Mouse (Mus musculus) myocyte (in vitro differentiated cells): ENCODE data around the gene Sephs2. TPM values are rescaled to one million over a fixed set of nuclear protein-coding genes. Genes with fewer than 3 reads are reported as not detected.

ENCODE experiments used
- H3K27me3 ChIP-seq: one replicate; pipeline ENCODE4 v1.6.1; 2011; ENCODE audit not compliant: control insufficient read depth, insufficient read depth, insufficient read length
- H3K36me3 ChIP-seq: one replicate; pipeline ENCODE4 v1.6.1; 2011; ENCODE audit not compliant: control insufficient read depth, insufficient read depth
- H3K4me2 ChIP-seq: one replicate; pipeline ENCODE4 v1.6.1; 2011; ENCODE audit warnings: low read depth, control low read depth
- H3K4me3 ChIP-seq: one replicate; pipeline ENCODE4 v1.5.1; 2011; ENCODE audit warnings: mild to moderate bottlenecking, control low read depth, moderate library complexity
- H3K79me2 ChIP-seq: one replicate; pipeline ENCODE4 v1.6.1; 2011; ENCODE audit not compliant: control insufficient read depth, insufficient read depth
- H3ac ChIP-seq: one replicate; pipeline ENCODE4 v1.6.1; 2011; ENCODE audit not compliant: control insufficient read depth, insufficient read length
- CEBPB ChIP-seq: IDR thresholded peaks from 2 replicates; pipeline ENCODE4 v1.6.1; 2011; ENCODE audit warnings: mild to moderate bottlenecking, moderate library complexity; ENCODE audit not compliant: poor library complexity, insufficient read depth, severe bottlenecking
- E2F4 ChIP-seq: IDR thresholded peaks from one replicate; pipeline ENCODE4 v1.6.1; 2011; ENCODE audit warnings: mild to moderate bottlenecking, control low read depth, moderate library complexity; ENCODE audit not compliant: insufficient read depth
- MAX ChIP-seq: IDR thresholded peaks from one replicate; pipeline ENCODE4 v1.6.1; 2011; ENCODE audit warnings: low read depth, mild to moderate bottlenecking, control low read depth
- MYOD1 ChIP-seq, 3 experiments: IDR thresholded peaks; one replicate each; pipeline ENCODE4 v1.6.1; 2011; ENCODE audit warnings: control low read depth in 2 of 3, low read depth in 2 of 3, mild to moderate bottlenecking in 2 of 3, moderate library complexity in 1 of 3; ENCODE audit not compliant: insufficient read length in 2 of 3, control insufficient read depth in 1 of 3
- MYOG ChIP-seq, 3 experiments: IDR thresholded peaks; one replicate each; pipeline ENCODE4 v1.6.1; 2011; ENCODE audit warnings: control low read depth in 2 of 3, low read depth in 2 of 3, mild to moderate bottlenecking in 2 of 3; ENCODE audit not compliant: insufficient read length in 2 of 3, control insufficient read depth in 1 of 3, insufficient read depth in 1 of 3
- POLR2A ChIP-seq: IDR thresholded peaks from one replicate; pipeline ENCODE4 v1.6.1; 2011; ENCODE audit warnings: low read depth, mild to moderate bottlenecking, control low read depth, moderate library complexity; ENCODE audit not compliant: insufficient read length
- POLR2AphosphoS2 ChIP-seq: IDR thresholded peaks from one replicate; pipeline ENCODE4 v1.6.1; 2011; ENCODE audit warnings: low read depth, control low read depth; ENCODE audit not compliant: insufficient read length
- REST ChIP-seq: IDR thresholded peaks from one replicate; pipeline ENCODE4 v1.6.1; 2011; ENCODE audit warnings: mild to moderate bottlenecking, control low read depth, moderate library complexity; ENCODE audit not compliant: insufficient read depth, insufficient read length
- SRF ChIP-seq: IDR thresholded peaks from one replicate; pipeline ENCODE4 v1.6.1; 2011; ENCODE audit warnings: low read depth; ENCODE audit not compliant: control insufficient read depth, insufficient read length
- TCF12 ChIP-seq: IDR thresholded peaks from one replicate; pipeline ENCODE4 v1.6.1; 2011; ENCODE audit warnings: mild to moderate bottlenecking, control low read depth; ENCODE audit not compliant: poor library complexity, insufficient read depth, severe bottlenecking
- TCF3 ChIP-seq: IDR thresholded peaks from one replicate; pipeline ENCODE4 v1.6.1; 2011; ENCODE audit warnings: low read depth, control low read depth; ENCODE audit not compliant: insufficient read length
- USF1 ChIP-seq: IDR thresholded peaks from one replicate; pipeline ENCODE4 v1.6.1; 2011; ENCODE audit warnings: low read depth, mild to moderate bottlenecking, control low read depth, moderate library complexity
- polyA plus RNA-seq: library from polyadenylated mRNA; unstranded; fragments of >200 nt; fragmentation: generic; extraction: Trizol; gene quantifications from one replicate; pipeline ENCODE4 v1.2.1, GENCODE M21; 2012; ENCODE audit warnings: missing spikeins

Gene Sephs2
- polyA plus RNA-seq, 1 experiment, result 17.2 TPM

DNA sequence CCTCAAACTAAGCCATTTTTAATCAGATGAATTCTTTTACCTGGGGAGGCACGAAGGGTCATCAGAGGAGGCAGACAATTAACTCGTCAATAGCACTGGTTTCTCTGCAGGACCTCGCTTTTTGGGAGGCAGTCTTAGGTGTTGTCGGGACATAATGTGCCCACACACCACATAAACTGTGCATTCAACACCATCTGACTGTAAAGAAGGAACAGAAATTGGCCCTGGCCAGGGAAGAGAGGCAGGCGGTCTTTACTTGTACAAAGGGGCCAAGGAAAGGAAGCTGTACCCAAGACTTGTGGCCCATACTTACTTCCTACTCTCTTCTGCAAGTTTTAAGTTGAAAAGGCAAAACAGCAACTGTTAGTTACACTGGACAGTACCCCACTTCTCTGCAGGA, 17.3 kb downstream of the Sephs2 start:
- Histone ChIP-seq H3K36me3 (no peaks in the 10 kb centered on the region), H3K4me2 (no peak overlapping the region), H3K79me2 (no peaks in the 10 kb centered on the region), H3K4me3 (no peak overlapping the region), H3ac (no peak overlapping the region), H3K27me3 (no peaks in the 10 kb centered on the region)
- TF ChIP-seq CEBPB, result no peak

DNA sequence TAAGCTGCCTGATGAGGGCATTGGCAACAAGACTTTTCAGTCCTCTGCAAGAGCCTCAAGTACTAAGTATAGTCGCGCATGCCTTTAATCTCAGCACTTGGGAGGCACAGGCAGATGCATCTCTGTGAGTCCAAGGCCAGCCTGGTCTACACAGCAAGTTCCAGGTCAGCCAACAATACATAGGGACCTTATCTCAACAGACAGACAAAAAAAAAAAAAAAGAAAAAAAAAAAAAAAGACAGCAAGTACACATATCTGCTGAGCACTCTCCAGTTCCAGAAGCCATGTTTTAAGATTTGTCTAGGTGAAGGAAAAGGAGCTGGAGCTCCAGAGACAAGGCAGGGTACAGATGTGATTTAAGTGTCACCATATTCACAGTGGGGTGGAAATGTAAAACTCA, 17.9 kb downstream of the Sephs2 start:
- Histone ChIP-seq H3K36me3 (no peaks in the 10 kb centered on the region), H3K4me2 (no peak overlapping the region), H3ac (no peak overlapping the region), H3K27me3 (no peaks in the 10 kb centered on the region), H3K4me3 (no peak overlapping the region), H3K79me2 (no peaks in the 10 kb centered on the region)
- TF ChIP-seq MAX, result no peak
- no peak for TF ChIP-seq CEBPB
- no peak for TF ChIP-seq REST
- no peak for TF ChIP-seq USF1
- TF ChIP-seq POLR2AphosphoS2, result no peak
- no peak for TF ChIP-seq TCF3
- no peak for TF ChIP-seq MYOG (IDR thresholded peaks at IDR 0.05; ENCODE audit: control insufficient read depth in 1 of 3, insufficient read depth in 1 of 3, insufficient read length in 2 of 3, low read depth in 2 of 3)
- TF ChIP-seq SRF, result no peak
- no peak for TF ChIP-seq TCF12
- TF ChIP-seq E2F4, result no peak

DNA sequence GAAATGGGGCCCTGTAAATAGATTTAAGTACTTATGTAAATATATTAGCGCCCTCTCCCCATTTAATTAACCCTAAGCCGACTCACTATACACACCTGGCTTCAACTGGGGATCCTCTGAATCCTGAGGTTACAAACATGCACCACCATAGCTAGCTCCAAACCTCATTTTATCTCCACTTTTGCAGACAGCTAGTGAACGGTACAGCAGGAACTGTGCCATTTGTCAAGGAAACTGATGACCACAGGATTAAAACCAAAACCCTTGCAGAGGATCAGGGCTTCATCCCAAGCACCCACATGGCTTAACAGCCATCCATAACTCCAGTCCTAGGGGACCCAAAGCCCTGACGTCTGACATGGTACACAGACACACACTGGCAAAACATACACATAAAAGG, 18.8 kb downstream of the Sephs2 start:
- no peaks in the 10 kb centered on the region for H3K27me3 ChIP-seq
- no peaks in the 10 kb centered on the region for H3K36me3 ChIP-seq
- H3K4me3 ChIP-seq, result peak overlapping the region; percentile 23
- no peak for TF ChIP-seq MAX
- TF ChIP-seq TCF12, result no peak
- TF ChIP-seq E2F4, result no peak
- no peak for TF ChIP-seq REST
- TF ChIP-seq MYOD1 (IDR thresholded peaks at IDR 0.05; ENCODE audit: control insufficient read depth in 1 of 3, insufficient read length in 2 of 3, low read depth in 2 of 3), result no peak
- no peak for TF ChIP-seq SRF
- TF ChIP-seq USF1, result no peak
- no peak for TF ChIP-seq POLR2A
- TF ChIP-seq CEBPB, result no peak
- no peak for TF ChIP-seq MYOG (IDR thresholded peaks at IDR 0.05; ENCODE audit: control insufficient read depth in 1 of 3, insufficient read depth in 1 of 3, insufficient read length in 2 of 3, low read depth in 2 of 3)
- TF ChIP-seq TCF3, result no peak
- no peak for TF ChIP-seq POLR2AphosphoS2
- no peaks in the 10 kb centered on the region for H3K79me2 ChIP-seq
- H3ac ChIP-seq, result peak overlapping the region; percentile 42
- peak overlapping the region; percentile 92 for H3K4me2 ChIP-seq

DNA sequence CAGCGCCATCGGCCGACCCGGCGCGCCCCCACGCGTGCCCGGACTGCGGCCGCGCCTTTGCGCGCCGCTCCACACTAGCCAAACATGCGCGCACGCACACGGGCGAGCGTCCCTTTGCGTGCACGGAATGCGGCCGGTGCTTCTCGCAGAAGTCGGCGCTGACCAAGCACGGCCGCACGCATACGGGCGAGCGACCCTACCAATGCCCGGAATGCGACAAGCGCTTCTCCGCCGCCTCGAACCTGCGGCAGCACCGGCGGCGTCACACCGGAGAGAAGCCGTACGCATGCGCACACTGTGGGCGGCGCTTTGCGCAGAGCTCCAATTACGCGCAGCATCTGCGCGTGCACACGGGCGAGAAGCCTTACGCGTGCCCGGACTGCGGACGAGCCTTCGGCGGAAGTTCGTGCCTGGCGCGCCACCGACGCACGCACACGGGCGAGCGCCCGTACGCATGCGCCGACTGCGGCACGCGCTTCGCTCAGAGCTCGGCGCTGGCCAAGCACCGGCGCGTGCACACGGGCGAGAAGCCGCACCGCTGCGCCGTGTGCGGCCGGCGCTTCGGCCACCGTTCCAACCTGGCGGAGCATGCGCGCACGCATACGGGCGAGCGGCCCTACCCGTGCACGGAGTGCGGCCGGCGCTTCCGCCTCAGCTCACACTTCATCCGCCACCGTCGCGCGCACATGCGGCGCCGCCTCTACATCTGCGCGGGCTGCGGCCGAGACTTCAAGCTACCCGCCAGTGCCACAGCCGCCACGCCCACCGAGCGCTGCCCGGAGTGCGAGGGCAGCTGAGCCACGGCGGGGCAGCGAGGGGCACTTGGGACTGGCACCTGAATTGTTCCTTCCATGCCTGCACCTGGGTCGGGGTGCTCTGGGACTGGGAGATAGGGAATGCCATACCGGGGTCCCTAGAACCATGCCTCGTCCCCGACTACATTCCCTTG, 19.8 kb downstream of the Sephs2 start:
- Histone ChIP-seq H3K27me3 (no peaks in the 10 kb centered on the region), H3K79me2 (no peaks in the 10 kb centered on the region), H3K36me3 (no peaks in the 10 kb centered on the region), H3K4me3 (peak overlapping the region; percentile 23), H3ac (peak overlapping the region; percentile 42), H3K4me2 (peak overlapping the region; percentile 92)
- TF ChIP-seq REST (no peak), E2F4 (peak; percentile 74), SRF (peak; percentile 46), USF1 (no peak), MYOD1 (IDR thresholded peaks at IDR 0.05; ENCODE audit: control insufficient read depth in 1 of 3, insufficient read length in 2 of 3, low read depth in 2 of 3) (no peak), POLR2AphosphoS2 (peak; percentile 93), MAX (no peak), TCF3 (no peak), POLR2A (peak; percentile 78), TCF12 (no peak), MYOG (IDR thresholded peaks at IDR 0.05; ENCODE audit: control insufficient read depth in 1 of 3, insufficient read depth in 1 of 3, insufficient read length in 2 of 3, low read depth in 2 of 3) (peak in 1 of 3 experiments; percentile 21), CEBPB (no peak)

DNA sequence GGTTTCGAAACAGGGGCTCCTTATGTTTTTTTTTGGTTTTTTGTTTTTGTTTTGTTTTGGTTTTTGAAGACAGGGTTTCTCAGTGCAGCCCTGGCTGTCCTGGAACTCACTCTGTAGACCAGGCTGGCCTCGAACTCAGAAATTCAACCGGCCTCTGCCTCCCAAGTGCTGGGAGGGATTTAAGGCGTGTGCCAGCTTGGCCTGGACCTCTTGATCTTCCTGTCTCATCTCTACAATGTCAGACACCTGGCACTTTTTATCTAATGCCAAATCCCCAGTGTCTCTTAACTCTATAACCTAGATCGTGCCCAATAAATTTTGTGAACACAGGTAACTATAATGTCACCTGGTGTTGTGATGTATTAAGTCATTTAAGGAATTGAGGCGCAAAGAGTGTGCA, 20.5 kb downstream of the Sephs2 start:
- H3K4me2 ChIP-seq, result peak overlapping the region; percentile 92
- no peaks in the 10 kb centered on the region for H3K27me3 ChIP-seq
- H3K79me2 ChIP-seq, result no peaks in the 10 kb centered on the region
- H3K36me3 ChIP-seq, result no peaks in the 10 kb centered on the region
- peak overlapping the region; percentile 23 for H3K4me3 ChIP-seq
- TF ChIP-seq MYOG (IDR thresholded peaks at IDR 0.05; ENCODE audit: control insufficient read depth in 1 of 3, insufficient read depth in 1 of 3, insufficient read length in 2 of 3, low read depth in 2 of 3) (no peak), REST (no peak), TCF3 (no peak), TCF12 (no peak), USF1 (no peak), MYOD1 (IDR thresholded peaks at IDR 0.05; ENCODE audit: control insufficient read depth in 1 of 3, insufficient read length in 2 of 3, low read depth in 2 of 3) (no peak), POLR2A (no peak), POLR2AphosphoS2 (no peak), CEBPB (no peak), E2F4 (no peak)
- H3ac ChIP-seq, result peak overlapping the region; percentile 42
